Mouse (Mus musculus) liver, embryonic 14.5 days (tissue): ENCODE measurements at regions not wholly inside any gene's neighbourhood (a gene's known extent, or its start where the extent isn't known, plus 50 kb on each side); places are given as distances from the start of the nearest gene placed in this dataset.

Source experiments
- ATAC-seq: fragments of 200-750 bp; cut with Nextera tagmentation; 2 replicates; pipeline ENCODE4 v1.8.0; 2017; ENCODE audit warnings: moderate number of reproducible peaks, mild to moderate bottlenecking, moderate library complexity; ENCODE audit not compliant: insufficient read depth
- DNase-seq, 3 experiments: peaks; one replicate each; pipeline ENCODE4 v3.0.0-alpha.2; 2012 to 2013; ENCODE audit warnings: low read depth in 3 of 3, low spot score in 3 of 3
- H3K27ac ChIP-seq: fragments of 300-500 bp; sonication (generic); 2 replicates; pipeline ENCODE4 v1.5.1; 2014; ENCODE audit warnings: moderate library complexity, mild to moderate bottlenecking, control low read depth, inconsistent platforms
- H3K27me3 ChIP-seq: fragments of 300-500 bp; sonication (generic); 2 replicates; pipeline ENCODE4 v1.6.1; 2014; ENCODE audit warnings: mild to moderate bottlenecking, low read length, moderate library complexity; ENCODE audit not compliant: control insufficient read depth, insufficient read depth
- H3K36me3 ChIP-seq: fragments of 300-500 bp; sonication (generic); replicated peaks from 2 replicates; pipeline ENCODE4 v1.6.1; 2014; ENCODE audit warnings: low read depth; ENCODE audit not compliant: control insufficient read depth, insufficient read depth
- H3K4me1 ChIP-seq, 2 experiments: fragments of 200-500 bp in 1 of 2; fragments of 300-500 bp in 1 of 2; sonication (generic) in 1 of 2; replicated peaks; 2 replicates each; pipeline ENCODE4 v1.6.1; 2012 to 2014; ENCODE audit warnings: antibody characterized with exemption in 1 of 2, inconsistent platforms in 1 of 2, low read length in 1 of 2; ENCODE audit not compliant: control insufficient read depth in 2 of 2, insufficient read depth in 2 of 2
- H3K4me2 ChIP-seq: fragments of 300-500 bp; sonication (generic); 2 replicates; pipeline ENCODE4 v1.6.1; 2014; ENCODE audit warnings: low read depth, mild to moderate bottlenecking, control low read depth, moderate library complexity
- H3K4me3 ChIP-seq, 2 experiments: fragments of 200-500 bp in 1 of 2; fragments of 300-500 bp in 1 of 2; sonication (generic) in 1 of 2; 2 replicates each; pipeline ENCODE4 v1.5.1; 2012 to 2014; ENCODE audit warnings: low read depth in 2 of 2, low read length in 2 of 2, mild to moderate bottlenecking in 2 of 2, control low read depth in 1 of 2, inconsistent platforms in 1 of 2, moderate library complexity in 1 of 2; ENCODE audit not compliant: insufficient read depth in 1 of 2
- H3K9ac ChIP-seq: fragments of 300-500 bp; sonication (generic); replicated peaks from 2 replicates; pipeline ENCODE4 v1.6.1; 2014; ENCODE audit warnings: mild to moderate bottlenecking, control low read depth, moderate library complexity
- H3K9me3 ChIP-seq: fragments of 300-500 bp; sonication (generic); 2 replicates; pipeline ENCODE4 v1.6.1; 2016; ENCODE audit warnings: low read length, mixed read lengths; ENCODE audit not compliant: control insufficient read depth
- CTCF ChIP-seq: IDR thresholded peaks from 2 replicates; pipeline ENCODE4 v1.5.1; 2016; ENCODE audit warnings: antibody characterized with exemption, low read depth, control low read depth
- EP300 ChIP-seq: IDR thresholded peaks from 2 replicates; pipeline ENCODE4 v1.6.1; 2016; ENCODE audit warnings: antibody characterized with exemption, low read depth
- WGBS: fragments of 180-500 bp; shearing (Covaris S2); extraction: QIAGEN DNeasy Blood & Tissue Kit; methylation state at CpG from one replicate; pipeline ENCODE4 v1.1.7; 2014; ENCODE audit not compliant: insufficient replicate concordance; 5-methylcytosine and 5-hydroxymethylcytosine counted together

GRCm38 (mm10) chr2:159096667-159097066, 302.1 kb downstream of the Dhx35 start:
- H3K27ac ChIP-seq = no peak overlapping the region
- no peaks in the 10 kb centered on the region for H3K36me3 ChIP-seq
- ATAC-seq = no peak
- H3K9me3 ChIP-seq = no peaks in the 10 kb centered on the region
- no peaks in the 10 kb centered on the region for H3K27me3 ChIP-seq
- 28% methylated on average over 2 of the region's 2 CpGs for WGBS
- H3K4me1 ChIP-seq = no peaks in the 10 kb centered on the region
- no peak overlapping the region for H3K9ac ChIP-seq
- no peak for DNase-seq
- TF ChIP-seq EP300 = no peak
- TF ChIP-seq CTCF = no peak
- no peak overlapping the region for H3K4me3 ChIP-seq
- no peak overlapping the region for H3K4me2 ChIP-seq

GRCm38 (mm10) chr2:159134042-159134441, 339.4 kb downstream of the Dhx35 start:
- WGBS = 45% methylated on average over 6 of the region's 6 CpGs
- no peak overlapping the region for H3K9ac ChIP-seq
- H3K36me3 ChIP-seq = no peaks in the 10 kb centered on the region
- no peak overlapping the region for H3K27ac ChIP-seq
- no peaks in the 10 kb centered on the region for H3K27me3 ChIP-seq
- no peaks in the 10 kb centered on the region for H3K9me3 ChIP-seq
- no peaks in the 10 kb centered on the region for H3K4me1 ChIP-seq
- ATAC-seq = no peak
- TF ChIP-seq CTCF (no peak), EP300 (no peak)
- no peak overlapping the region for H3K4me3 ChIP-seq
- H3K4me2 ChIP-seq = no peak overlapping the region
- no peak for DNase-seq

GRCm38 (mm10) chr2:159138603-159139002, 344.0 kb downstream of the Dhx35 start:
- ATAC-seq (no peak), DNase-seq (no peak)
- no peaks in the 10 kb centered on the region for H3K9me3 ChIP-seq
- no peak overlapping the region for H3K9ac ChIP-seq
- H3K36me3 ChIP-seq = no peaks in the 10 kb centered on the region
- H3K4me3 ChIP-seq = no peak overlapping the region
- no peak overlapping the region for H3K4me2 ChIP-seq
- H3K27me3 ChIP-seq = no peaks in the 10 kb centered on the region
- WGBS = 87% methylated on average over 2 of the region's 2 CpGs
- TF ChIP-seq CTCF = no peak
- no peak for TF ChIP-seq EP300
- H3K27ac ChIP-seq = no peak overlapping the region
- H3K4me1 ChIP-seq = no peaks in the 10 kb centered on the region

- no peaks in the 10 kb centered on the region for H3K36me3 ChIP-seq
- WGBS = 70% methylated on average over 6 of the region's 6 CpGs
- H3K27me3 ChIP-seq = no peaks in the 10 kb centered on the region
- H3K4me2 ChIP-seq = no peak overlapping the region
- TF ChIP-seq CTCF (no peak), EP300 (no peak)
- H3K4me1 ChIP-seq = no peaks in the 10 kb centered on the region
- no peaks in the 10 kb centered on the region for H3K9me3 ChIP-seq
- DNase-seq = no peak
- H3K9ac ChIP-seq = no peak overlapping the region
- ATAC-seq = no peak
- no peak overlapping the region for H3K27ac ChIP-seq
- no peak overlapping the region for H3K4me3 ChIP-seq
These were observed 351.4 kb downstream of the Dhx35 start for GRCm38 (mm10) chr2:159145980-159146379.

- Histone ChIP-seq H3K4me1 (no peaks in the 10 kb centered on the region), H3K4me2 (no peak overlapping the region), H3K9me3 (no peaks in the 10 kb centered on the region), H3K27ac (no peak overlapping the region), H3K4me3 (no peak overlapping the region), H3K36me3 (no peaks in the 10 kb centered on the region), H3K9ac (no peak overlapping the region), H3K27me3 (no peaks in the 10 kb centered on the region)
- TF ChIP-seq EP300 (no peak), CTCF (peak; percentile 76)
- DNase-seq (peak in 1 of 3 experiments; percentile 10), ATAC-seq (no peak)
- WGBS = 25% methylated on average over 7 of the region's 7 CpGs
These were observed 369.4 kb downstream of the Dhx35 start for GRCm38 (mm10) chr2:159163985-159164384.
